Mouse (Mus musculus) stomach, embryonic 14.5 days (tissue): ENCODE results near the gene Polh. TPM values are rescaled to one million over a fixed set of nuclear protein-coding genes. Genes with fewer than 3 reads are reported as not detected.
A peak's percentile ranks its signal among the peaks of the same experiment; 100 is the strongest.

Source experiments
- ATAC-seq: fragments of 200-750 bp; cut with Nextera tagmentation; 2 replicates; pipeline ENCODE4 v1.8.0; 2017; ENCODE audit warnings: low read depth, moderate TSS enrichment; ENCODE audit not compliant: insufficient number of reproducible peaks, insufficient read depth, low FRiP score
- H3K27ac ChIP-seq: fragments of 300-500 bp; sonication (generic); 2 replicates; pipeline ENCODE4 v1.5.1; 2014; ENCODE audit warnings: mild to moderate bottlenecking, low read length, moderate library complexity, mixed read lengths
- H3K27me3 ChIP-seq: fragments of 300-500 bp; sonication (generic); 2 replicates; pipeline ENCODE4 v1.6.1; 2014; ENCODE audit warnings: low read length, control low read depth, mixed read lengths; ENCODE audit not compliant: control insufficient read depth, insufficient read depth
- H3K36me3 ChIP-seq: fragments of 300-500 bp; sonication (generic); 2 replicates; pipeline ENCODE4 v1.6.1; 2014; ENCODE audit warnings: mild to moderate bottlenecking, control low read depth, low read length, moderate library complexity, mixed read lengths; ENCODE audit not compliant: control insufficient read depth, insufficient read depth
- H3K4me1 ChIP-seq: fragments of 300-500 bp; sonication (generic); 2 replicates; pipeline ENCODE4 v1.6.1; 2014; ENCODE audit warnings: low read length, control low read depth, mixed read lengths; ENCODE audit not compliant: control insufficient read depth, insufficient read depth
- H3K4me2 ChIP-seq: fragments of 300-500 bp; sonication (generic); replicated peaks from 2 replicates; pipeline ENCODE4 v1.6.1; 2014; ENCODE audit warnings: low read depth, low read length, control low read depth
- H3K4me3 ChIP-seq: fragments of 300-500 bp; sonication (generic); 2 replicates; pipeline ENCODE4 v1.5.1; 2014; ENCODE audit warnings: low read depth, low read length, control low read depth
- H3K9ac ChIP-seq: fragments of 300-500 bp; sonication (generic); replicated peaks from 2 replicates; pipeline ENCODE4 v1.6.1; 2014; ENCODE audit warnings: low read depth, mild to moderate bottlenecking, control low read depth, low read length, moderate library complexity, mixed read lengths
- H3K9me3 ChIP-seq: fragments of 300-500 bp; sonication (generic); 2 replicates; pipeline ENCODE4 v1.6.1; 2016; ENCODE audit warnings: low read depth, low read length, control low read depth; ENCODE audit not compliant: control insufficient read depth
- WGBS: fragments of 180-500 bp; shearing (Covaris S2); extraction: QIAGEN DNeasy Blood & Tissue Kit; methylation state at CpG from one replicate; pipeline ENCODE4 v1.1.7; 2014; 5-methylcytosine and 5-hydroxymethylcytosine counted together
- polyA plus RNA-seq: library from polyadenylated mRNA; unstranded; fragments of >200 nt; fragmentation: Nextera tagmentation; extraction: Ambion mirVana; gene quantifications from 2 replicates; pipeline ENCODE4 v1.2.1, GENCODE M21; 2014

Polh gene
- polyA plus RNA-seq, 1 experiment from 2014 or later, result 14.7 TPM

DNA sequence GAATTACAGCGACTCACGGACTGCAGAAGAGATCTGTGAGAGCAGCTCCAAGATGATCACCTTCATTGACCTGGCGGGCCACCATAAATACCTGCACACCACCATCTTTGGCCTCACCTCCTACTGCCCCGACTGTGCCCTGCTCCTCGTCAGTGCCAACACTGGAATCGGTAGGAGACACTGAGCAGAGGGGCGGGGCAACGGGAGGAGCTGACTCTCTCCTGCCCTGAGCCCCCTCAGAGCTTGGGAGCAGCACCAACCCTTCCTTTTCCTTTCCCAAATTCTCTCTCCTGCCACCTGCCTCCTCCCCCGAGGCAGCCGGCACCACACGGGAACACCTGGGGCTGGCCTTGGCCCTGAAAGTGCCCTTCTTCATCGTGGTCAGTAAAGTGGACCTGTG is 37.0 kb downstream of the Polh start:
- no peak overlapping the region for H3K9ac ChIP-seq
- no peak overlapping the region for H3K4me3 ChIP-seq
- no peak overlapping the region for H3K27ac ChIP-seq
- H3K27me3 ChIP-seq, result no peaks in the 10 kb centered on the region
- no peak for ATAC-seq
- no peak overlapping the region for H3K4me2 ChIP-seq
- H3K36me3 ChIP-seq, result peaks cover 64% of the 10 kb centered on the region
- 80% methylated on average over 12 of the region's 12 CpGs for WGBS
- no peaks in the 10 kb centered on the region for H3K9me3 ChIP-seq
- peaks cover 17% of the 10 kb centered on the region for H3K4me1 ChIP-seq

GRCm38 (mm10) chr17:46164791-46165190 is 37.7 kb downstream of the Polh start:
- ATAC-seq, result no peak
- no peak overlapping the region for H3K4me2 ChIP-seq
- WGBS, result 89% methylated on average over 10 of the region's 10 CpGs
- no peaks in the 10 kb centered on the region for H3K9me3 ChIP-seq
- H3K36me3 ChIP-seq, result peaks cover 58% of the 10 kb centered on the region
- H3K27ac ChIP-seq, result no peak overlapping the region
- H3K4me1 ChIP-seq, result peaks cover 17% of the 10 kb centered on the region
- no peak overlapping the region for H3K9ac ChIP-seq
- no peak overlapping the region for H3K4me3 ChIP-seq
- H3K27me3 ChIP-seq, result no peaks in the 10 kb centered on the region

DNA sequence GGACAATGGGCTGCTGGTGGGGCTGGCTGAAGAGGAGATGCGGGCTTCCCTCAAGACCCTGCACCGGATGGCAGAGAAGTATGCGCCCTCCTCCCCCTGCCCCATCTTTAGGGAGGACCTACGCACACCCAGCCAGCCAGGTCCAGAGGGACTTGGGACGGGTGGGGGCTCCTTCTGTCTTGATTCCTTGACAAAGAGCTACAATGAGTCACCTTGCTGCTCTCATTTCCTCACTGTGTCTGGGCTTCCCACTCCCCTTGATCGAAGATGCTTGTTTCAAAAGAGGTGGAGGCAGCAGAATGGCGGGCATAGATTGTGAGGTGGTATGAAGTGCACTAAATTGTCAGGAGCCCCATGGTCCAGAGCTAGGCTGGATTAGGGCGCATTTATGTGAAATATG is 38.1 kb downstream of the Polh start:
- Histone ChIP-seq H3K9ac (no peak overlapping the region), H3K27ac (no peak overlapping the region), H3K36me3 (peaks cover 53% of the 10 kb centered on the region), H3K9me3 (no peaks in the 10 kb centered on the region), H3K27me3 (no peaks in the 10 kb centered on the region), H3K4me3 (no peak overlapping the region), H3K4me2 (no peak overlapping the region), H3K4me1 (peaks cover 21% of the 10 kb centered on the region)
- 96% methylated on average over 8 of the region's 8 CpGs for WGBS
- no peak for ATAC-seq

DNA sequence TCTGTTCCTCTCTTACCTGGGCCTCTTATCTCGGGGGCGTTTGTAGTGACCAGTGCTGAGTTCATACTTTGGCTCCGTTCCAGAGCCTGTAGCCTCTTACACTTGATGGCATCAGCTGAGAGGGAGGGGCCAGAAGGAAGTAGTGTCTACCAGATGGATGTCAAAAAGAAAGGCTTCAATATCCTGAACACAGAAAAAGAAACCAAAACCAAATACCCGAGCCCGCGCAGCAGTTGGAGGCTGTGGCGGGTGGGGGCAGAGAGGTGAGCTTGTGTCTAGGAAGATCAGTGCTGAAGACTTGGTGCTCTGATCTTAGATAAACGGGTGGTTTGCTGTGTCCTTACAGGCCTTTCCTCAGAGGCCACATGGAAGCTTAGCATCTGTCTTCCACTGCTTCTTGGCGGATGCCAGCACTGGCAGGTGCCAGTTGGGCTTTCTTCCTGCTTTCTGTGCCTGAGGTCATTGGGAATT is 39.5 kb downstream of the Polh start:
- Histone ChIP-seq H3K9me3 (no peaks in the 10 kb centered on the region), H3K4me3 (no peak overlapping the region), H3K9ac (no peak overlapping the region), H3K4me1 (peaks cover 21% of the 10 kb centered on the region), H3K4me2 (peak overlapping the region; percentile 18; the same call in 1 of the 2 replicates), H3K27me3 (no peaks in the 10 kb centered on the region), H3K27ac (no peak overlapping the region), H3K36me3 (peaks cover 41% of the 10 kb centered on the region)
- 67% methylated on average over 9 of the region's 9 CpGs for WGBS
- ATAC-seq, result no peak

- peak overlapping the region; percentile 51; the same call in 1 of the 2 replicates for H3K4me2 ChIP-seq
- H3K27ac ChIP-seq, result no peak overlapping the region
- peaks cover 21% of the 10 kb centered on the region for H3K4me1 ChIP-seq
- H3K9me3 ChIP-seq, result no peaks in the 10 kb centered on the region
- H3K9ac ChIP-seq, result no peak overlapping the region
- H3K27me3 ChIP-seq, result no peaks in the 10 kb centered on the region
- no peak overlapping the region for H3K4me3 ChIP-seq
- WGBS, result 85% methylated on average over 7 of the region's 7 CpGs
- H3K36me3 ChIP-seq, result peaks cover 37% of the 10 kb centered on the region
- ATAC-seq, result no peak
Measured at GRCm38 (mm10) chr17:46162551-46162950, 39.9 kb downstream of the Polh start.

- peak overlapping the region; percentile 71 for H3K9ac ChIP-seq
- H3K4me3 ChIP-seq, result peak overlapping the region; percentile 64
- ATAC-seq, result no peak
- peaks cover 21% of the 10 kb centered on the region for H3K4me1 ChIP-seq
- H3K27ac ChIP-seq, result peak overlapping the region; percentile 80; the same call in 1 of the 2 replicates
- peak overlapping the region; percentile 51 for H3K4me2 ChIP-seq
- 36% methylated on average over 9 of the region's 9 CpGs for WGBS
- H3K27me3 ChIP-seq, result no peaks in the 10 kb centered on the region
- no peaks in the 10 kb centered on the region for H3K9me3 ChIP-seq
- peaks cover 28% of the 10 kb centered on the region for H3K36me3 ChIP-seq
Measured at GRCm38 (mm10) chr17:46161710-46162109, 40.7 kb downstream of the Polh start.

- H3K27me3 ChIP-seq, result no peaks in the 10 kb centered on the region
- H3K9me3 ChIP-seq, result no peaks in the 10 kb centered on the region
- peaks cover 23% of the 10 kb centered on the region for H3K36me3 ChIP-seq
- H3K4me1 ChIP-seq, result peaks cover 21% of the 10 kb centered on the region
- peak overlapping the region; percentile 80 for H3K27ac ChIP-seq
- peak overlapping the region; percentile 71 for H3K9ac ChIP-seq
- WGBS, result 1% methylated on average over 19 of the region's 19 CpGs
- ATAC-seq, result 0 out of 2 replicates have a peak, but pooled peaks have one; percentile 3
- H3K4me3 ChIP-seq, result peak overlapping the region; percentile 64
- peak overlapping the region; percentile 51 for H3K4me2 ChIP-seq
Measured at GRCm38 (mm10) chr17:46161179-46161578, 41.3 kb downstream of the Polh start.

GRCm38 (mm10) chr17:46160686-46161085 is 41.8 kb downstream of the Polh start, which contains the start of gene Gtpbp2:
Gtpbp2 (plus strand) TSS chr17:46161032.
- Histone ChIP-seq H3K9me3 (no peaks in the 10 kb centered on the region), H3K36me3 (peaks cover 18% of the 10 kb centered on the region), H3K27me3 (no peaks in the 10 kb centered on the region), H3K4me3 (peak within 1 kb of the TSS; percentile 64), H3K4me2 (peak within 1 kb of the TSS; percentile 54), H3K4me1 (peaks cover 21% of the 10 kb centered on the region), H3K9ac (peak within 1 kb of the TSS; percentile 71), H3K27ac (peak within 1 kb of the TSS; percentile 80)
- ATAC-seq, result peak; percentile 93
- WGBS, result under 1% methylated on average over 23 of the region's 23 CpGs
